Mouse (Mus musculus) small intestine, adult 2 months (tissue): ENCODE results near the gene Diaph3. TPM values are rescaled to one million over a fixed set of nuclear protein-coding genes. Genes with fewer than 3 reads are reported as not detected.

Experiments
- H3K27ac ChIP-seq: fragments of 200-500 bp; 2 replicates; pipeline ENCODE4 v1.5.1; 2012; ENCODE audit warnings: low read depth, low read length, control low read depth, inconsistent platforms; ENCODE audit not compliant: insufficient read depth
- H3K27me3 ChIP-seq: fragments of 200-500 bp; 2 replicates; pipeline ENCODE4 v1.6.1; 2012; ENCODE audit warnings: mild to moderate bottlenecking, moderate library complexity, low read length, inconsistent platforms; ENCODE audit not compliant: control insufficient read depth, insufficient read depth
- H3K36me3 ChIP-seq: fragments of 200-500 bp; 2 replicates; pipeline ENCODE4 v1.6.1; 2012; ENCODE audit warnings: mild to moderate bottlenecking, low read length, control low read depth, inconsistent platforms; ENCODE audit not compliant: control insufficient read depth, insufficient read depth
- H3K4me1 ChIP-seq: fragments of 200-500 bp; 2 replicates; pipeline ENCODE4 v1.6.1; 2012; ENCODE audit warnings: low read length, inconsistent platforms, mixed read lengths; ENCODE audit not compliant: control insufficient read depth, insufficient read depth, insufficient read length
- H3K4me3 ChIP-seq: fragments of 200-500 bp; 2 replicates; pipeline ENCODE4 v1.5.1; 2012; ENCODE audit warnings: low read depth, mild to moderate bottlenecking, control low read depth, inconsistent platforms, low read length, moderate library complexity
- CTCF ChIP-seq: fragments of 200-500 bp; IDR thresholded peaks from 2 replicates; pipeline ENCODE4 v1.5.1; 2012; ENCODE audit warnings: low read depth, mild to moderate bottlenecking, control low read depth, inconsistent platforms, low read length, moderate library complexity, mixed read lengths; ENCODE audit not compliant: insufficient replicate concordance, insufficient read length; ENCODE audit errors: extremely low read depth
- POLR2A ChIP-seq: fragments of 200-500 bp; IDR thresholded peaks from 2 replicates; pipeline ENCODE4 v1.6.1; 2012; ENCODE audit warnings: low read depth, mild to moderate bottlenecking, control low read depth, inconsistent platforms, low read length, moderate library complexity
- WGBS: fragments of 180-500 bp; shearing (Covaris S2); methylation state at CpG from one replicate; pipeline ENCODE4 v1.1.7; 2018; 5-methylcytosine and 5-hydroxymethylcytosine counted together
- polyA plus RNA-seq: library from polyadenylated mRNA; depleted of rRNA; stranded (reverse); fragments of >200 nt; gene quantifications from 2 replicates; pipeline ENCODE4 v1.2.3, GENCODE M21; 2012

Diaph3 gene
- polyA plus RNA-seq, 1 experiment, result 0.29 TPM

GRCm38 (mm10) chr14:86684585-86685503 is 456.2 kb downstream of the Diaph3 start:
- Histone ChIP-seq H3K36me3 (no peaks in the 10 kb centered on the region), H3K27ac (no peak overlapping the region), H3K4me1 (no peaks in the 10 kb centered on the region), H3K4me3 (no peak overlapping the region), H3K27me3 (no peaks in the 10 kb centered on the region)
- WGBS, result 47% methylated on average over 11 of the region's 11 CpGs
- TF ChIP-seq CTCF (no peak), POLR2A (no peak)

DNA sequence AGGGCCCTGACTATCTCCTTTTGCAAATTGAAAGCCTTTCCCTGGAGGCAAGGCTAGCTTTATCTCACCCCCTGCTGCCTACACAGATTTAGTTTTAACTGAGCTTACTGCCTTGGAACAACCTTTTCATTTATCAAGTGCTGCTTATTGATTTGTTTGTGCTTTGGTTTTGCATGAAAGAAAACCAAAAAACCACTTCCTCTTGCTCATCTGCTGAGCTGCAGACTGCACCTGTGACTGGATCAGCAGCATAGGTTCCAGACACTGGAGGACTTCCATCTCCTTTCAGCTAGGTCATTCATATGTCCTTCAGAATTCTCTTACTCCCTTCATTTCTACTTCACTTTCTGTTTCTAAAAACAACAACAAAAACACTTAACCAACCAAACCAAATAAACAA is 459.1 kb downstream of the Diaph3 start:
- no peaks in the 10 kb centered on the region for H3K36me3 ChIP-seq
- no peak overlapping the region for H3K4me3 ChIP-seq
- no peaks in the 10 kb centered on the region for H3K27me3 ChIP-seq
- no peaks in the 10 kb centered on the region for H3K4me1 ChIP-seq
- TF ChIP-seq CTCF, result no peak
- TF ChIP-seq POLR2A, result no peak
- no peak overlapping the region for H3K27ac ChIP-seq

GRCm38 (mm10) chr14:86678992-86679391 is 462.0 kb downstream of the Diaph3 start:
- Histone ChIP-seq H3K4me3 (no peak overlapping the region), H3K27me3 (no peaks in the 10 kb centered on the region), H3K27ac (no peak overlapping the region), H3K4me1 (no peaks in the 10 kb centered on the region), H3K36me3 (no peaks in the 10 kb centered on the region)
- TF ChIP-seq CTCF (no peak), POLR2A (no peak)
- WGBS, result 96% methylated on average over 3 of the region's 3 CpGs

- H3K4me1 ChIP-seq, result no peaks in the 10 kb centered on the region
- no peaks in the 10 kb centered on the region for H3K36me3 ChIP-seq
- H3K27me3 ChIP-seq, result no peaks in the 10 kb centered on the region
- no peak overlapping the region for H3K4me3 ChIP-seq
- 67% methylated on average over 5 of the region's 5 CpGs for WGBS
- TF ChIP-seq POLR2A, result no peak
- H3K27ac ChIP-seq, result no peak overlapping the region
These were observed 462.8 kb downstream of the Diaph3 start for GRCm38 (mm10) chr14:86678179-86678780.

GRCm38 (mm10) chr14:86677015-86677414 is 464.0 kb downstream of the Diaph3 start:
- TF ChIP-seq CTCF, result no peak
- TF ChIP-seq POLR2A, result no peak
- Histone ChIP-seq H3K4me3 (no peak overlapping the region), H3K27ac (no peak overlapping the region), H3K36me3 (no peaks in the 10 kb centered on the region), H3K27me3 (no peaks in the 10 kb centered on the region), H3K4me1 (no peaks in the 10 kb centered on the region)
- WGBS, result 68% methylated on average over 6 of the region's 6 CpGs

DNA sequence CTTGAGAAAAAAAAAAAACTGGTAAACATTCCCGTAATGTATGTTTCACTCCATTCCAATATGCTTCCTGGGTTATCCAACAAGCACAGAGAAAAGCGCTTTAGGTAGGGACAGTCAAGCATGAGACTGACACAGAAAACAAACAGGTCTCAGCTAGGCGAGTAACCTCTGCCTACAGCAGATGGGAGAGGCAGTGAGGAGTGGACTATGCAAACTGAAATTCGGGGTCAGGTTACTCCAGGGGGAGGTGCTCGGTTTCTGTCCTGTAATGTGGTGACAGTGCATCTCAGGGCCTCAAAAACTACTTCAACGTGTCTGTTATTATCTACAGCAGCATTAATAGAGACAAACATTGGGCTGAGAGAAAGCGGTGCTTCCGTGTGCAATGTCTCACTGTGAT is 465.7 kb downstream of the Diaph3 start:
- no peaks in the 10 kb centered on the region for H3K36me3 ChIP-seq
- no peak overlapping the region for H3K27ac ChIP-seq
- no peak overlapping the region for H3K4me3 ChIP-seq
- 65% methylated on average over 8 of the region's 8 CpGs for WGBS
- no peaks in the 10 kb centered on the region for H3K27me3 ChIP-seq
- no peak for TF ChIP-seq POLR2A
- no peak for TF ChIP-seq CTCF
- H3K4me1 ChIP-seq, result no peaks in the 10 kb centered on the region

DNA sequence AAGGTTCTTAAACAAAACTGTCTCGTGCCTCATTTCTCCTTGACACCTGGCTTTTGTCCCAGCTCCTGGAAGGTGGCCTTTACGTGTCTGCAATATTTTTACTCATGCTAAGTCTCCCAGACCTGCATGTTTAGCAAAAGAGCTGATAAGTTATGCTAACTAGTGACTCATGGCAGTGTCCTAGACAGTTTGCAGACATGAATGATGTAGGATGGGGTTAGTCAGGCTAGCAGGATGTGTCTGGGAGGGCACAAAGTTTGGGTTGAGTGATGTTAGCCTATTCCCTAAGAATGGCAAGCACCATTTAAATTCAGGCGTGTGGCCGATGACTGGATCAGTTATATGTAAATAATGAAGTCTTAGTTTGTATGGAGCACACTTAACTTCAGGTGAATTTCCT is 478.2 kb downstream of the Diaph3 start:
- TF ChIP-seq CTCF (no peak), POLR2A (no peak)
- Histone ChIP-seq H3K4me1 (no peaks in the 10 kb centered on the region), H3K27ac (no peak overlapping the region), H3K36me3 (no peaks in the 10 kb centered on the region), H3K27me3 (no peaks in the 10 kb centered on the region), H3K4me3 (no peak overlapping the region)
- WGBS, result 83% methylated on average over 4 of the region's 4 CpGs

DNA sequence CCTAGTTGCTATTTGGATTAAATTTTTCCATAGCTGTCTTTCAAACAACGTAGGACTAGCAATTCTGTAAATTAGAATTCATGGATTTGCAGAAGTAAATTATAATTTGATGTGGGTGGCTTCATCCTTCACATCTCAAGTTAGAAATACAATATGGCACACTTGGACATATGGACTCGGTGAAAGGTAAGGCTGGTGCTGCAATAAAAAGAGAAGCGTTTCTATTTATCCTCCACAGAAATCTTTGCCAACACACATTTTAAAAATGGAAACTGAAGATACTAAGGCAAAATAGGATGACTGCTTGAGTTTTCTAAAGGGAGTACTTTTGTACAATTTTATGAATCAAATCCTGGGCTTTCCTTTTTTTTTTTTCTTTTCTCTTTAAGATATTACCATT is 480.5 kb downstream of the Diaph3 start:
- H3K36me3 ChIP-seq, result no peaks in the 10 kb centered on the region
- H3K4me3 ChIP-seq, result no peak overlapping the region
- H3K27me3 ChIP-seq, result no peaks in the 10 kb centered on the region
- TF ChIP-seq CTCF, result no peak
- H3K27ac ChIP-seq, result no peak overlapping the region
- no peaks in the 10 kb centered on the region for H3K4me1 ChIP-seq
- WGBS, result 93% methylated on average over 3 of the region's 3 CpGs
